Mouse (Mus musculus) olfactory bulb, adult 2 months (tissue): ENCODE data around the gene Mgrn1. TPM values are rescaled to one million over a fixed set of nuclear protein-coding genes. Genes with fewer than 3 reads are reported as not detected.

Experiments used
- H3K27ac ChIP-seq: fragments of 200-500 bp; 2 replicates; pipeline ENCODE4 v1.5.1; 2012; ENCODE audit warnings: low read depth, low read length; ENCODE audit not compliant: insufficient read depth
- H3K4me1 ChIP-seq: fragments of 200-500 bp; 2 replicates; pipeline ENCODE4 v1.6.1; 2012; ENCODE audit warnings: low read length; ENCODE audit not compliant: control insufficient read depth, insufficient read depth
- H3K4me3 ChIP-seq: fragments of 200-500 bp; 2 replicates; pipeline ENCODE4 v1.5.1; 2012; ENCODE audit warnings: mild to moderate bottlenecking, low read depth, low read length, moderate library complexity; ENCODE audit not compliant: insufficient read depth
- CTCF ChIP-seq: fragments of 200-500 bp; IDR thresholded peaks from 2 replicates; pipeline ENCODE4 v1.5.1; 2012; ENCODE audit warnings: low read depth, mild to moderate bottlenecking, low read length, moderate library complexity; ENCODE audit not compliant: insufficient read depth
- POLR2A ChIP-seq: fragments of 200-500 bp; IDR thresholded peaks from 2 replicates; pipeline ENCODE4 v1.6.1; 2012; ENCODE audit warnings: mild to moderate bottlenecking, low read depth, low read length, moderate library complexity; ENCODE audit not compliant: insufficient read depth
- WGBS: fragments of 180-500 bp; shearing (Covaris S2); methylation state at CpG from one replicate; pipeline ENCODE4 v1.1.7; 2018; 5-methylcytosine and 5-hydroxymethylcytosine counted together
- polyA plus RNA-seq: library from polyadenylated mRNA; stranded (reverse); fragments of >200 nt; gene quantifications from 2 replicates; pipeline ENCODE4 v1.2.4, GENCODE M21; 2012; ENCODE audit warnings: low replicate concordance; ENCODE audit not compliant: missing spikeins, insufficient read depth, insufficient read length

The Mgrn1 gene
- polyA plus RNA-seq, 1 experiment = not detected

- WGBS = 73% methylated on average over 4 of the region's 4 CpGs
- H3K27ac ChIP-seq = no peak overlapping the region
- no peak overlapping the region for H3K4me3 ChIP-seq
- H3K4me1 ChIP-seq = peaks cover 30% of the 10 kb centered on the region
- no peak for TF ChIP-seq POLR2A
- TF ChIP-seq CTCF = no peak
Observed at GRCm38 (mm10) chr16:4877195-4877594, 8.9 kb upstream of the Mgrn1 start.

- H3K4me1 ChIP-seq = peaks cover 30% of the 10 kb centered on the region
- no peak overlapping the region for H3K27ac ChIP-seq
- no peak for TF ChIP-seq CTCF
- TF ChIP-seq POLR2A = no peak
- WGBS = 63% methylated on average over 3 of the region's 3 CpGs
- H3K4me3 ChIP-seq = peak overlapping the region; percentile 21
Observed at GRCm38 (mm10) chr16:4877701-4878100, 8.3 kb upstream of the Mgrn1 start.

GRCm38 (mm10) chr16:4878192-4878885 is 7.7 kb upstream of the Mgrn1 start:
- Histone ChIP-seq H3K27ac (peak overlapping the region; percentile 34; the same call in 1 of the 2 replicates), H3K4me3 (peak overlapping the region; percentile 21), H3K4me1 (peaks cover 30% of the 10 kb centered on the region)
- TF ChIP-seq CTCF (no peak), POLR2A (no peak)
- 19% methylated on average over 5 of the region's 5 CpGs for WGBS

GRCm38 (mm10) chr16:4879101-4879707 is 6.8 kb upstream of the Mgrn1 start:
- H3K4me1 ChIP-seq = peaks cover 30% of the 10 kb centered on the region
- peak overlapping the region; percentile 86 for H3K4me3 ChIP-seq
- WGBS = under 1% methylated on average over 54 of the region's 54 CpGs
- H3K27ac ChIP-seq = peak overlapping the region; percentile 97
- no peak for TF ChIP-seq CTCF
- no peak for TF ChIP-seq POLR2A

- H3K4me1 ChIP-seq = peaks cover 30% of the 10 kb centered on the region
- peak overlapping the region; percentile 97 for H3K27ac ChIP-seq
- under 1% methylated on average over 40 of the region's 40 CpGs for WGBS
- TF ChIP-seq POLR2A (peak; percentile 95), CTCF (no peak)
- peak overlapping the region; percentile 86 for H3K4me3 ChIP-seq
Observed at GRCm38 (mm10) chr16:4879708-4880124, 6.3 kb upstream of the Mgrn1 start.

- TF ChIP-seq CTCF (no peak), POLR2A (peak; percentile 90)
- H3K27ac ChIP-seq = peak within 1 kb of the TSS; percentile 100
- under 1% methylated on average over 48 of the region's 48 CpGs for WGBS
Observed at GRCm38 (mm10) chr16:4880136-4880825, 5.8 kb upstream of the Mgrn1 start, which contains the start of gene Ubald1. TSS of gene Ubald1 (minus strand) at chr16:4880315.

GRCm38 (mm10) chr16:4881400-4882351 is 4.4 kb upstream of the Mgrn1 start:
- TF ChIP-seq POLR2A = no peak
- no peak for TF ChIP-seq CTCF
- H3K4me1 ChIP-seq = peaks cover 17% of the 10 kb centered on the region
- 55% methylated on average over 10 of the region's 10 CpGs for WGBS
- H3K27ac ChIP-seq = no peak overlapping the region; the same call in 1 of the 2 replicates
- H3K4me3 ChIP-seq = peak overlapping the region; percentile 84; the same call in 1 of the 2 replicates

More at GRCm38 (mm10) chr16:4880136-4880825, 5.8 kb upstream of the Mgrn1 start, which contains the start of gene Ubald1:
- H3K4me1 ChIP-seq = peaks cover 27% of the 10 kb centered on the region
- H3K4me3 ChIP-seq = peak within 1 kb of the TSS; percentile 86

- Histone ChIP-seq H3K4me3 (no peak overlapping the region), H3K27ac (no peak overlapping the region), H3K4me1 (peaks cover 2% of the 10 kb centered on the region; the same call in 1 of the 2 replicates)
- 94% methylated on average over 10 of the region's 10 CpGs for WGBS
- TF ChIP-seq CTCF = no peak
- no peak for TF ChIP-seq POLR2A
Observed at GRCm38 (mm10) chr16:4884930-4885329, 1.1 kb upstream of the Mgrn1 start.
